Mouse (Mus musculus) liver, embryonic 11.5 days (tissue): ENCODE results near the gene Unc5cl. TPM values are rescaled to one million over a fixed set of nuclear protein-coding genes. Genes with fewer than 3 reads are reported as not detected.
A peak's percentile ranks its signal among the peaks of the same experiment; 100 is the strongest.

Experiments
- ATAC-seq: fragments of 200-750 bp; cut with Nextera tagmentation; replicated peaks from 2 replicates; pipeline ENCODE4 v1.8.0; 2017; ENCODE audit warnings: moderate number of reproducible peaks, mild to moderate bottlenecking, moderate TSS enrichment, moderate library complexity; ENCODE audit not compliant: low FRiP score
- DNase-seq: peaks from one replicate; pipeline ENCODE4 v3.0.0-alpha.2; 2017; ENCODE audit warnings: low spot score
- H3K27ac ChIP-seq: fragments of 300-500 bp; sonication (generic); 2 replicates; pipeline ENCODE4 v1.5.1; 2014; ENCODE audit warnings: mild to moderate bottlenecking, low read depth, low read length, control low read depth
- H3K27me3 ChIP-seq: fragments of 300-500 bp; sonication (generic); replicated peaks from 2 replicates; pipeline ENCODE4 v1.6.1; 2014; ENCODE audit warnings: low read length, mixed read lengths; ENCODE audit not compliant: control insufficient read depth, insufficient read depth
- H3K36me3 ChIP-seq: fragments of 300-500 bp; sonication (generic); 2 replicates; pipeline ENCODE4 v1.6.1; 2014; ENCODE audit warnings: mild to moderate bottlenecking, low read length, moderate library complexity, mixed read lengths; ENCODE audit not compliant: control insufficient read depth, insufficient read depth
- H3K4me1 ChIP-seq: fragments of 300-500 bp; sonication (generic); replicated peaks from 2 replicates; pipeline ENCODE4 v1.6.1; 2014; ENCODE audit warnings: low read length, mixed read lengths; ENCODE audit not compliant: control insufficient read depth, insufficient read depth
- H3K4me2 ChIP-seq: fragments of 300-500 bp; sonication (generic); 2 replicates; pipeline ENCODE4 v1.6.1; 2014; ENCODE audit warnings: mild to moderate bottlenecking, control low read depth, moderate library complexity
- H3K4me3 ChIP-seq: fragments of 300-500 bp; sonication (generic); 2 replicates; pipeline ENCODE4 v1.5.1; 2014; ENCODE audit warnings: low read depth, low read length, control low read depth
- H3K9ac ChIP-seq: fragments of 300-500 bp; sonication (generic); 2 replicates; pipeline ENCODE4 v1.6.1; 2014; ENCODE audit warnings: low read depth, low read length, control low read depth
- H3K9me3 ChIP-seq: fragments of 300-500 bp; sonication (generic); 2 replicates; pipeline ENCODE4 v1.6.1; 2016; ENCODE audit warnings: low read length, inconsistent platforms, mixed read lengths; ENCODE audit not compliant: control insufficient read depth
- WGBS: fragments of 180-500 bp; shearing (Covaris S2); extraction: QIAGEN DNeasy Blood & Tissue Kit; methylation state at CpG from one replicate; pipeline ENCODE4 v1.1.7; 2014; 5-methylcytosine and 5-hydroxymethylcytosine counted together
- polyA plus RNA-seq: library from polyadenylated mRNA; unstranded; fragments of >200 nt; fragmentation: Nextera tagmentation; extraction: Ambion mirVana; gene quantifications from 2 replicates; pipeline ENCODE4 v1.2.1, GENCODE M21; 2014

Unc5cl gene
- polyA plus RNA-seq, 1 experiment from 2014 or later, result 1.0 TPM

GRCm38 (mm10) chr17:48427852-48428530, 26.7 kb upstream of the Unc5cl start:
- no peak for ATAC-seq
- Histone ChIP-seq H3K27me3 (no peaks in the 10 kb centered on the region), H3K4me3 (no peak overlapping the region)

GRCm38 (mm10) chr17:48430394-48430793, 24.3 kb upstream of the Unc5cl start:
- peaks cover 40% of the 10 kb centered on the region for H3K4me1 ChIP-seq
- H3K4me2 ChIP-seq, result no peak overlapping the region
- no peaks in the 10 kb centered on the region for H3K27me3 ChIP-seq
- H3K36me3 ChIP-seq, result no peaks in the 10 kb centered on the region
- ATAC-seq (no peak), DNase-seq (no peak)
- 21% methylated on average over 5 of the region's 5 CpGs for WGBS
- H3K9me3 ChIP-seq, result no peaks in the 10 kb centered on the region
- H3K4me3 ChIP-seq, result no peak overlapping the region
- H3K27ac ChIP-seq, result 0 out of 2 replicates have a peak overlapping the region, but pooled peaks have one; percentile 19
- 0 out of 2 replicates have a peak overlapping the region, but pooled peaks have one; percentile 20 for H3K9ac ChIP-seq

More at GRCm38 (mm10) chr17:48427852-48428530, 26.7 kb upstream of the Unc5cl start:
- DNase-seq, result no peak
- Histone ChIP-seq H3K27ac (no peak overlapping the region), H3K36me3 (no peaks in the 10 kb centered on the region), H3K9me3 (no peaks in the 10 kb centered on the region), H3K4me2 (no peak overlapping the region), H3K9ac (no peak overlapping the region; the same call in 1 of the 2 replicates), H3K4me1 (peaks cover 38% of the 10 kb centered on the region)
- WGBS, result 56% methylated on average over 11 of the region's 11 CpGs

DNA sequence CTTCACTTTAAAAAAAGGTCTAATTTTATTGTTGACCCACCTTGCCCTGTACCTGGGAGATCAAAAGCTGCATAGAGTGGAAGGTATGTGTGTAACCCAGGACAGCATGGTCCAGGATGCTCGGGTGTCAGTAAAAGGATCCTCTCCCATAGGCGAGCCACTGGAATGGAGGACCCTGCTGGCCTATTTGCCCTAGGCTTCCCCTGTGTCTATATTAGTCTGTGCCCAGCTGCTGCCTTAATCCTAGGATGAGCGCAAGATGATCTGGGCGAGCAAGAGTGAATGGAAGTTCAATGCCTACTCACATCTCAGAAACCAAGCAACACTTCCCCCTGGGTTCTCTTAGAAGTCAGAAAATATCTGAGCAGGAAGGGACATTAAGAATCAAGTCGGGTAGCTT, 23.6 kb upstream of the Unc5cl start:
- Histone ChIP-seq H3K4me1 (peaks cover 35% of the 10 kb centered on the region), H3K9me3 (no peaks in the 10 kb centered on the region), H3K27ac (no peak overlapping the region), H3K36me3 (no peaks in the 10 kb centered on the region), H3K9ac (no peak overlapping the region), H3K27me3 (no peaks in the 10 kb centered on the region), H3K4me3 (no peak overlapping the region), H3K4me2 (no peak overlapping the region)
- no peak for DNase-seq
- 68% methylated on average over 5 of the region's 5 CpGs for WGBS
- no peak for ATAC-seq

- peak; percentile 61 for ATAC-seq
- Histone ChIP-seq H3K9me3 (no peaks in the 10 kb centered on the region), H3K27ac (no peak within 1 kb of the TSS; the same call in 1 of the 2 replicates), H3K4me1 (peaks cover 29% of the 10 kb centered on the region), H3K4me3 (no peak within 1 kb of the TSS), H3K9ac (0 out of 2 replicates have a peak within 1 kb of the TSS, but pooled peaks have one; percentile 11), H3K36me3 (no peaks in the 10 kb centered on the region), H3K4me2 (peak within 1 kb of the TSS; percentile 47), H3K27me3 (no peaks in the 10 kb centered on the region)
- WGBS, result 37% methylated on average over 16 of the region's 16 CpGs
- no peak for DNase-seq
Observed at GRCm38 (mm10) chr17:48432158-48432980, 22.3 kb upstream of the Unc5cl start, which contains the start of gene Apobec2. Gene Apobec2, minus strand, starts transcription at chr17:48432930.

DNA sequence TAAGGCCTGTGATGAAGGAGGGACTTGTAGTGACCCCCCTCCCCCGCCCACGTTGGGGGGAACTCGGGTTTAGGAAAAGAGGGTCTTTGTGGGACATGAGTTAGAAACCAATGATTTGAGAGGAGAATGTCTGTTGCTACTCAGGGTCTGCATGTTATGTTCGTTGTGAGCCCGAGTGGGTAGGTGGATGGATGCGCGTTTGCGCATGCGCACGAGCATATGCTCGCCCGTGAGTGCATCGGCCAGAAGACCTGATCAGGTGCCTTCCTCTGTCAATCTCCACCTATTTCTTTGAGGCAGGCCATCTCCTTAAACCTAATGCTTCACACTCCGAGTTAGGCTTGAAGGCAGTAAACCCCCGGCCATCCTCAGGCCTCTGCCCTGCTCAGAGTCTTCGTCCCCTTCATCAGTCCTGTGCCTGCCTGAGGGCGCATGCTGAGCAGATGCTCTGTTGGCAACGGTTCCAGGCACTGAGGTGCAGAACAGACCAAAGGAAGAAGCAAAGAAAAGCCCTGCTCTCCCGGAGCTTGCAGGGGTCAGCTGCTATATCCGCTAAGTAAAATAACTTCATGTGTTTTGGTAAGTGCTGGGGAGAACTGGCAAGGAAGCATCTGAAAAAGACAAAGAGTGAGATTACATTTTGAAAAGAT, 21.6 kb upstream of the Unc5cl start:
- H3K9ac ChIP-seq, result no peak overlapping the region
- peaks cover 33% of the 10 kb centered on the region for H3K4me1 ChIP-seq
- no peak overlapping the region; the same call in 1 of the 2 replicates for H3K27ac ChIP-seq
- no peak for ATAC-seq
- no peak overlapping the region for H3K4me3 ChIP-seq
- H3K36me3 ChIP-seq, result no peaks in the 10 kb centered on the region
- no peak overlapping the region for H3K4me2 ChIP-seq
- no peak for DNase-seq
- WGBS, result 80% methylated on average over 20 of the region's 20 CpGs
- no peaks in the 10 kb centered on the region for H3K9me3 ChIP-seq
- no peaks in the 10 kb centered on the region for H3K27me3 ChIP-seq

GRCm38 (mm10) chr17:48433689-48434330, 20.9 kb upstream of the Unc5cl start:
- ATAC-seq, result no peak
- Histone ChIP-seq H3K9me3 (no peaks in the 10 kb centered on the region), H3K36me3 (no peaks in the 10 kb centered on the region), H3K4me2 (no peak overlapping the region), H3K4me1 (peaks cover 30% of the 10 kb centered on the region), H3K27me3 (no peaks in the 10 kb centered on the region), H3K27ac (no peak overlapping the region), H3K9ac (no peak overlapping the region), H3K4me3 (no peak overlapping the region)
- no peak for DNase-seq
- 57% methylated on average over 6 of the region's 6 CpGs for WGBS

DNA sequence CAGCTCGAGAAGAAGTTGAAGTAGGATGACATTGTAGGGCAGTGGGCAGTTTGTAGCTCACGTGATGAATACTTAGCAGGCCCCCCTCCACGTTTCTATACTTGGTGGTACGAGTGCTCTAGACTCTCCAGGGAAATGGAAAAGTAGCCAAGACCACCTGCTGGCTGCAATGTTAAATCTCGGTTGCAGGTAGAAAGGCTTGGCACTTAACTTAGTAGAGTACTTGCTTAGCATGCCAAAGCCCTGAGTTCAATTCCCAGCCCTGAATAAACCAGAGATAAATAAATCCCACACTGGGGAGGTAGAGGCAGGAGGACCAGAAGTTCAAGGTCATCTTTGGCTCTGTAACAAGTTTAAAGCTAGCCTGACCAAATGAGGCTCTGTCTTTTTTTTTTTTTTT, 20.2 kb upstream of the Unc5cl start:
- Histone ChIP-seq H3K36me3 (no peaks in the 10 kb centered on the region), H3K4me1 (peaks cover 30% of the 10 kb centered on the region), H3K27me3 (no peaks in the 10 kb centered on the region), H3K9me3 (no peaks in the 10 kb centered on the region), H3K9ac (no peak overlapping the region), H3K27ac (no peak overlapping the region), H3K4me2 (no peak overlapping the region), H3K4me3 (no peak overlapping the region)
- 74% methylated on average over 5 of the region's 5 CpGs for WGBS
- no peak for DNase-seq
- no peak for ATAC-seq

GRCm38 (mm10) chr17:48436487-48436886, 18.2 kb upstream of the Unc5cl start:
- 84% methylated on average over 1 of the region's 1 CpGs for WGBS
- Histone ChIP-seq H3K36me3 (no peaks in the 10 kb centered on the region), H3K4me1 (peaks cover 25% of the 10 kb centered on the region), H3K27me3 (no peaks in the 10 kb centered on the region), H3K9me3 (no peaks in the 10 kb centered on the region), H3K27ac (no peak overlapping the region), H3K4me3 (no peak overlapping the region), H3K4me2 (no peak overlapping the region), H3K9ac (no peak overlapping the region)
- ATAC-seq, result no peak
- DNase-seq, result no peak
